Mouse (Mus musculus): ENCODE results near the gene Hgf. TPM values are rescaled to one million over a fixed set of nuclear protein-coding genes. Genes with fewer than 3 reads are reported as not detected.

The Hgf gene
- polyA plus RNA-seq, 1 experiment from 2014 or later: 3.8 TPM

- no peak for ATAC-seq
- WGBS: 62% methylated on average over 14 of the region's 14 CpGs
- no peak overlapping the region for H3K4me2 ChIP-seq (ENCODE audit: low read depth, low read length)
- no peak overlapping the region for H3K27ac ChIP-seq (ENCODE audit: low read length)
- no peaks in the 10 kb centered on the region for H3K36me3 ChIP-seq (ENCODE audit: control insufficient read depth, insufficient read depth, low read length)
- H3K4me3 ChIP-seq (ENCODE audit: low read length): no peak overlapping the region
- H3K27me3 ChIP-seq (replicated peaks; ENCODE audit: control insufficient read depth, insufficient read depth, low read length): no peaks in the 10 kb centered on the region
- H3K9ac ChIP-seq (ENCODE audit: low read depth, low read length): no peak overlapping the region
- H3K9me3 ChIP-seq (ENCODE audit: control insufficient read depth, low read length): no peaks in the 10 kb centered on the region
- no peaks in the 10 kb centered on the region for H3K4me1 ChIP-seq (ENCODE audit: control insufficient read depth, insufficient read depth, low read length)
These were observed 24.8 kb downstream of the Hgf start for GRCm38 (mm10) chr5:16577882-16578742.

- Histone ChIP-seq H3K4me1 (ENCODE audit: control insufficient read depth, insufficient read depth, low read length) (no peaks in the 10 kb centered on the region), H3K9ac (ENCODE audit: low read depth, low read length) (no peak overlapping the region), H3K4me2 (ENCODE audit: low read depth, low read length) (no peak overlapping the region), H3K27me3 (replicated peaks; ENCODE audit: control insufficient read depth, insufficient read depth, low read length) (no peaks in the 10 kb centered on the region), H3K36me3 (ENCODE audit: control insufficient read depth, insufficient read depth, low read length) (no peaks in the 10 kb centered on the region), H3K9me3 (ENCODE audit: control insufficient read depth, low read length) (no peaks in the 10 kb centered on the region), H3K27ac (ENCODE audit: low read length) (no peak overlapping the region), H3K4me3 (ENCODE audit: low read length) (no peak overlapping the region)
- no peak for ATAC-seq
- 88% methylated on average over 4 of the region's 4 CpGs for WGBS
These were observed 42.4 kb downstream of the Hgf start for GRCm38 (mm10) chr5:16595699-16596098.

GRCm38 (mm10) chr5:16597996-16598395 lies 44.7 kb downstream of the Hgf start:
- no peaks in the 10 kb centered on the region for H3K36me3 ChIP-seq (ENCODE audit: control insufficient read depth, insufficient read depth, low read length)
- no peak overlapping the region for H3K9ac ChIP-seq (ENCODE audit: low read depth, low read length)
- H3K4me1 ChIP-seq (ENCODE audit: control insufficient read depth, insufficient read depth, low read length): no peaks in the 10 kb centered on the region
- no peaks in the 10 kb centered on the region for H3K9me3 ChIP-seq (ENCODE audit: control insufficient read depth, low read length)
- H3K4me2 ChIP-seq (ENCODE audit: low read depth, low read length): no peak overlapping the region
- H3K27me3 ChIP-seq (replicated peaks; ENCODE audit: control insufficient read depth, insufficient read depth, low read length): no peaks in the 10 kb centered on the region
- 68% methylated on average over 6 of the region's 6 CpGs for WGBS
- no peak for ATAC-seq
- no peak overlapping the region for H3K27ac ChIP-seq (ENCODE audit: low read length)
- no peak overlapping the region for H3K4me3 ChIP-seq (ENCODE audit: low read length)

GRCm38 (mm10) chr5:16601463-16601862 lies 48.2 kb downstream of the Hgf start:
- ATAC-seq: no peak
- H3K4me1 ChIP-seq (ENCODE audit: control insufficient read depth, insufficient read depth, low read length): no peaks in the 10 kb centered on the region
- no peaks in the 10 kb centered on the region for H3K36me3 ChIP-seq (ENCODE audit: control insufficient read depth, insufficient read depth, low read length)
- H3K9ac ChIP-seq (ENCODE audit: low read depth, low read length): no peak overlapping the region
- no peak overlapping the region for H3K4me2 ChIP-seq (ENCODE audit: low read depth, low read length)
- H3K27ac ChIP-seq (ENCODE audit: low read length): no peak overlapping the region
- WGBS: 78% methylated on average over 1 of the region's 1 CpGs
- no peaks in the 10 kb centered on the region for H3K9me3 ChIP-seq (ENCODE audit: control insufficient read depth, low read length)
- no peaks in the 10 kb centered on the region for H3K27me3 ChIP-seq (replicated peaks; ENCODE audit: control insufficient read depth, insufficient read depth, low read length)
- no peak overlapping the region for H3K4me3 ChIP-seq (ENCODE audit: low read length)

GRCm38 (mm10) chr5:16632996-16633395 lies 79.7 kb downstream of the Hgf start:
- H3K4me2 ChIP-seq (ENCODE audit: low read depth, low read length): no peak overlapping the region
- H3K4me3 ChIP-seq (ENCODE audit: low read length): no peak overlapping the region
- no peak overlapping the region for H3K9ac ChIP-seq (ENCODE audit: low read depth, low read length)
- no peaks in the 10 kb centered on the region for H3K36me3 ChIP-seq (ENCODE audit: control insufficient read depth, insufficient read depth, low read length)
- H3K9me3 ChIP-seq (ENCODE audit: control insufficient read depth, low read length): no peaks in the 10 kb centered on the region
- no peak overlapping the region for H3K27ac ChIP-seq (ENCODE audit: low read length)
- no peaks in the 10 kb centered on the region for H3K27me3 ChIP-seq (replicated peaks; ENCODE audit: control insufficient read depth, insufficient read depth, low read length)
- 75% methylated on average over 1 of the region's 1 CpGs for WGBS
- no peaks in the 10 kb centered on the region for H3K4me1 ChIP-seq (ENCODE audit: control insufficient read depth, insufficient read depth, low read length)
- no peak for ATAC-seq

GRCm38 (mm10) chr5:16646417-16646816 lies 93.1 kb downstream of the Hgf start:
- no peak overlapping the region for H3K4me2 ChIP-seq (ENCODE audit: low read depth, low read length)
- WGBS: 58% methylated on average over 7 of the region's 7 CpGs

GRCm38 (mm10) chr5:16647701-16648100 lies 94.4 kb downstream of the Hgf start:
- no peak for ATAC-seq

More at GRCm38 (mm10) chr5:16646417-16646816, 93.1 kb downstream of the Hgf start:
- ATAC-seq: no peak
- no peaks in the 10 kb centered on the region for H3K4me1 ChIP-seq (ENCODE audit: control insufficient read depth, insufficient read depth, low read length)
- H3K9me3 ChIP-seq (ENCODE audit: control insufficient read depth, low read length): no peaks in the 10 kb centered on the region
- H3K27ac ChIP-seq (ENCODE audit: low read length): no peak overlapping the region
- H3K9ac ChIP-seq (ENCODE audit: low read depth, low read length): no peak overlapping the region
- no peaks in the 10 kb centered on the region for H3K36me3 ChIP-seq (ENCODE audit: control insufficient read depth, insufficient read depth, low read length)
- H3K27me3 ChIP-seq (replicated peaks; ENCODE audit: control insufficient read depth, insufficient read depth, low read length): no peaks in the 10 kb centered on the region
- no peak overlapping the region for H3K4me3 ChIP-seq (ENCODE audit: low read length)

GRCm38 (mm10) chr5:16650240-16650639 lies 96.9 kb downstream of the Hgf start:
- WGBS: 88% methylated on average over 1 of the region's 1 CpGs

More at GRCm38 (mm10) chr5:16647701-16648100, 94.4 kb downstream of the Hgf start:
- no peaks in the 10 kb centered on the region for H3K9me3 ChIP-seq (ENCODE audit: control insufficient read depth, low read length)
- H3K36me3 ChIP-seq (ENCODE audit: control insufficient read depth, insufficient read depth, low read length): no peaks in the 10 kb centered on the region
- H3K4me3 ChIP-seq (ENCODE audit: low read length): no peak overlapping the region
- H3K27me3 ChIP-seq (replicated peaks; ENCODE audit: control insufficient read depth, insufficient read depth, low read length): no peaks in the 10 kb centered on the region
- H3K4me1 ChIP-seq (ENCODE audit: control insufficient read depth, insufficient read depth, low read length): no peaks in the 10 kb centered on the region
- no peak overlapping the region for H3K9ac ChIP-seq (ENCODE audit: low read depth, low read length)
- H3K4me2 ChIP-seq (ENCODE audit: low read depth, low read length): no peak overlapping the region
- no peak overlapping the region for H3K27ac ChIP-seq (ENCODE audit: low read length)

GRCm38 (mm10) chr5:16654022-16654421 lies 100.7 kb downstream of the Hgf start:
- WGBS: 18% methylated on average over 7 of the region's 7 CpGs
- H3K9me3 ChIP-seq (ENCODE audit: control insufficient read depth, low read length): no peaks in the 10 kb centered on the region
- H3K27ac ChIP-seq (ENCODE audit: low read length): no peak overlapping the region
- no peak overlapping the region for H3K4me3 ChIP-seq (ENCODE audit: low read length)
- peak; percentile 66 for ATAC-seq
- no peak overlapping the region for H3K9ac ChIP-seq (ENCODE audit: low read depth, low read length)
- no peaks in the 10 kb centered on the region for H3K27me3 ChIP-seq (replicated peaks; ENCODE audit: control insufficient read depth, insufficient read depth, low read length)
- H3K4me1 ChIP-seq (ENCODE audit: control insufficient read depth, insufficient read depth, low read length): no peaks in the 10 kb centered on the region
- no peak overlapping the region for H3K4me2 ChIP-seq (ENCODE audit: low read depth, low read length)
- no peaks in the 10 kb centered on the region for H3K36me3 ChIP-seq (ENCODE audit: control insufficient read depth, insufficient read depth, low read length)

More at GRCm38 (mm10) chr5:16650240-16650639, 96.9 kb downstream of the Hgf start:
- Histone ChIP-seq H3K36me3 (ENCODE audit: control insufficient read depth, insufficient read depth, low read length) (no peaks in the 10 kb centered on the region), H3K9me3 (ENCODE audit: control insufficient read depth, low read length) (no peaks in the 10 kb centered on the region), H3K27ac (ENCODE audit: low read length) (no peak overlapping the region), H3K9ac (ENCODE audit: low read depth, low read length) (no peak overlapping the region), H3K4me3 (ENCODE audit: low read length) (no peak overlapping the region), H3K4me2 (ENCODE audit: low read depth, low read length) (no peak overlapping the region), H3K4me1 (ENCODE audit: control insufficient read depth, insufficient read depth, low read length) (no peaks in the 10 kb centered on the region), H3K27me3 (replicated peaks; ENCODE audit: control insufficient read depth, insufficient read depth, low read length) (no peaks in the 10 kb centered on the region)
- ATAC-seq: no peak
